Mouse (Mus musculus): ENCODE measurements around the gene Unk. TPM values are rescaled to one million over a fixed set of nuclear protein-coding genes. Genes with fewer than 3 reads are reported as not detected.
"Not testable (repeated sequence)": the region's sequence is repeated elsewhere in the genome, so short reads cannot be mapped to it uniquely, and the experiment has no call there.

The Unk gene
- polyA plus RNA-seq, 1 experiment = 67.3 TPM

- no peak for TF ChIP-seq CTCF (IDR thresholded peaks at IDR 0.05; ENCODE audit: borderline replicate concordance, extremely low read depth, insufficient read depth, insufficient read length)
- TF ChIP-seq POLR2A (IDR thresholded peaks at IDR 0.05; ENCODE audit: borderline replicate concordance, extremely low read depth, insufficient read depth, insufficient read length, poor library complexity, severe bottlenecking) = no peak
- DNase-seq (ENCODE audit: low read depth) = no peak
These were observed 18.4 kb upstream of the Unk start for GRCm38 (mm10) chr11:116011529-116012261.

- TF ChIP-seq CTCF (IDR thresholded peaks at IDR 0.05; ENCODE audit: borderline replicate concordance, extremely low read depth, insufficient read depth, insufficient read length) = no peak
- TF ChIP-seq POLR2A (IDR thresholded peaks at IDR 0.05; ENCODE audit: borderline replicate concordance, extremely low read depth, insufficient read depth, insufficient read length, poor library complexity, severe bottlenecking) = peak; percentile 47; the same call in 1 of the 2 replicates
- DNase-seq (ENCODE audit: low read depth) = peak; percentile 93
These were observed 17.7 kb upstream of the Unk start, which contains the start of gene Galk1 for GRCm38 (mm10) chr11:116012262-116012947. TSS of gene Galk1 (minus strand) at chr11:116012719.

GRCm38 (mm10) chr11:116014821-116015220 is 15.3 kb upstream of the Unk start:
- no peak for TF ChIP-seq POLR2A (IDR thresholded peaks at IDR 0.05; ENCODE audit: borderline replicate concordance, extremely low read depth, insufficient read depth, insufficient read length, poor library complexity, severe bottlenecking)
- no peak for TF ChIP-seq CTCF (IDR thresholded peaks at IDR 0.05; ENCODE audit: borderline replicate concordance, extremely low read depth, insufficient read depth, insufficient read length)
- DNase-seq (ENCODE audit: low read depth) = no peak

GRCm38 (mm10) chr11:116018106-116018505 is 12.0 kb upstream of the Unk start:
- peak; percentile 50; the same call in 1 of the 2 replicates for TF ChIP-seq CTCF (IDR thresholded peaks at IDR 0.05; ENCODE audit: borderline replicate concordance, extremely low read depth, insufficient read depth, insufficient read length)
- no peak for TF ChIP-seq POLR2A (IDR thresholded peaks at IDR 0.05; ENCODE audit: borderline replicate concordance, extremely low read depth, insufficient read depth, insufficient read length, poor library complexity, severe bottlenecking)
- DNase-seq (ENCODE audit: low read depth) = peak; percentile 48

- DNase-seq (ENCODE audit: low read depth) = not testable (repeated sequence)
These were observed 11.3 kb upstream of the Unk start for GRCm38 (mm10) chr11:116018867-116019266.

GRCm38 (mm10) chr11:116019360-116019791 is 10.7 kb upstream of the Unk start:
- TF ChIP-seq CTCF (IDR thresholded peaks at IDR 0.05; ENCODE audit: borderline replicate concordance, extremely low read depth, insufficient read depth, insufficient read length) (no peak), POLR2A (IDR thresholded peaks at IDR 0.05; ENCODE audit: borderline replicate concordance, extremely low read depth, insufficient read depth, insufficient read length, poor library complexity, severe bottlenecking) (no peak)
- no peak for DNase-seq (ENCODE audit: low read depth)

GRCm38 (mm10) chr11:116019976-116020411 is 10.1 kb upstream of the Unk start:
- DNase-seq (ENCODE audit: low read depth) = no peak
- no peak for TF ChIP-seq POLR2A (IDR thresholded peaks at IDR 0.05; ENCODE audit: borderline replicate concordance, extremely low read depth, insufficient read depth, insufficient read length, poor library complexity, severe bottlenecking)
- TF ChIP-seq CTCF (IDR thresholded peaks at IDR 0.05; ENCODE audit: borderline replicate concordance, extremely low read depth, insufficient read depth, insufficient read length) = no peak

- TF ChIP-seq POLR2A (IDR thresholded peaks at IDR 0.05; ENCODE audit: borderline replicate concordance, extremely low read depth, insufficient read depth, insufficient read length, poor library complexity, severe bottlenecking) (no peak), CTCF (IDR thresholded peaks at IDR 0.05; ENCODE audit: borderline replicate concordance, extremely low read depth, insufficient read depth, insufficient read length) (peak; percentile 12; the same call in 1 of the 2 replicates)
- DNase-seq (ENCODE audit: low read depth) = no peak
These were observed 9.6 kb upstream of the Unk start for GRCm38 (mm10) chr11:116020519-116020922.

- TF ChIP-seq CTCF (IDR thresholded peaks at IDR 0.05; ENCODE audit: borderline replicate concordance, extremely low read depth, insufficient read depth, insufficient read length) (no peak), POLR2A (IDR thresholded peaks at IDR 0.05; ENCODE audit: borderline replicate concordance, extremely low read depth, insufficient read depth, insufficient read length, poor library complexity, severe bottlenecking) (no peak)
- no peak for DNase-seq (ENCODE audit: low read depth)
These were observed 8.5 kb upstream of the Unk start for GRCm38 (mm10) chr11:116021328-116022220.

- no peak for DNase-seq (ENCODE audit: low read depth)
- TF ChIP-seq POLR2A (IDR thresholded peaks at IDR 0.05; ENCODE audit: borderline replicate concordance, extremely low read depth, insufficient read depth, insufficient read length, poor library complexity, severe bottlenecking) = no peak
- no peak for TF ChIP-seq CTCF (IDR thresholded peaks at IDR 0.05; ENCODE audit: borderline replicate concordance, extremely low read depth, insufficient read depth, insufficient read length)
These were observed 7.8 kb upstream of the Unk start for GRCm38 (mm10) chr11:116022256-116022780.

- not testable (repeated sequence) for DNase-seq (ENCODE audit: low read depth)
These were observed 6.9 kb upstream of the Unk start for GRCm38 (mm10) chr11:116023074-116023770.
